Mouse (Mus musculus) gastrocnemius, adult 2 months (tissue): ENCODE measurements around the gene Bin2. TPM values are rescaled to one million over a fixed set of nuclear protein-coding genes. Genes with fewer than 3 reads are reported as not detected.

Experiments
- DNase-seq: peaks from one replicate; pipeline ENCODE4 v3.0.0; 2022
- H3K27ac ChIP-seq: fragments of 200-600 bp; 2 replicates; pipeline ENCODE4 v1.8.1; 2022; ENCODE audit warnings: mild to moderate bottlenecking
- H3K4me3 ChIP-seq: fragments of 200-600 bp; 2 replicates; pipeline ENCODE4 v1.8.1; 2022; ENCODE audit warnings: mild to moderate bottlenecking, moderate library complexity
- CTCF ChIP-seq: fragments of 200-600 bp; IDR thresholded peaks from 2 replicates; pipeline ENCODE4 v1.8.1; 2022; ENCODE audit warnings: antibody characterized with exemption, mild to moderate bottlenecking, moderate library complexity
- intact Hi-C: fragments of 180-260 bp; cut with DNase I; formaldehyde crosslinking; loops from one replicate; pipeline ENCODE4 v1.15.1; 2025
- total RNA-seq, 2 experiments: library from RNA; stranded (reverse); gene quantifications; 2 replicates each; pipeline ENCODE4 v1.2.3; 2021

Bin2 gene
- total RNA-seq, 2 experiments from 2014 or later, result 0.69 TPM; not detected in 1

- TF ChIP-seq CTCF, result no peak
- DNase-seq, result no peak
- H3K27ac ChIP-seq, result peak overlapping the region; percentile 52; the same call in 1 of the 2 replicates
- H3K4me3 ChIP-seq, result no peak overlapping the region
- intact Hi-C loops, result no loop called here
Observed at GRCm38 (mm10) chr15:100660805-100661204, 8.5 kb downstream of the Bin2 start.

- Histone ChIP-seq H3K27ac (peak overlapping the region; percentile 52; the same call in 1 of the 2 replicates), H3K4me3 (peak overlapping the region; percentile 34; the same call in 1 of the 2 replicates)
- no peak for TF ChIP-seq CTCF
- intact Hi-C loops, result no loop called here
- peak; percentile 90 for DNase-seq
Observed at GRCm38 (mm10) chr15:100660306-100660705, 9.0 kb downstream of the Bin2 start.

DNA sequence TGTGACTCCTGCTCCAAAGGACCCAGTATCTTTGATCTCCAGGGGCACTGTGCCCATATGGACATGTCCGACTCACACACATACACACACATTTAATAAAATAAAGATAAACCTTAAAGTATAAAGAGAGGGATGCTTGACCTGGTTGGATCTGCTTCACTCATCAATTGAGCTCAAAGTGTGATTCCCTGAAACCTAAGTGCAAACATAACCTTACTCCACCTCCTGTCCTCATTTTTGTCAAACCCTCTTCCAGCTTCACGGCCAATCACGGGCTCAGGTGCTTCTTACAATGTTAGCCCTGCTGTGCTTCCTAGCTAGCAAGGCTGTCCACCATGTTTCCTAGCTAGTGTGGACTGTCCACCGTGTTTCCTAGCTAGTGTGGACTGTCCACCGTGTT is 14.2 kb downstream of the Bin2 start:
- intact Hi-C loops, result no loop called here
- Histone ChIP-seq H3K4me3 (no peak overlapping the region), H3K27ac (no peak overlapping the region)
- no peak for DNase-seq
- no peak for TF ChIP-seq CTCF

GRCm38 (mm10) chr15:100654271-100654670 is 15.1 kb downstream of the Bin2 start:
- intact Hi-C loops, result no loop called here
- TF ChIP-seq CTCF, result no peak
- no peak for DNase-seq
- Histone ChIP-seq H3K27ac (no peak overlapping the region), H3K4me3 (no peak overlapping the region)

DNA sequence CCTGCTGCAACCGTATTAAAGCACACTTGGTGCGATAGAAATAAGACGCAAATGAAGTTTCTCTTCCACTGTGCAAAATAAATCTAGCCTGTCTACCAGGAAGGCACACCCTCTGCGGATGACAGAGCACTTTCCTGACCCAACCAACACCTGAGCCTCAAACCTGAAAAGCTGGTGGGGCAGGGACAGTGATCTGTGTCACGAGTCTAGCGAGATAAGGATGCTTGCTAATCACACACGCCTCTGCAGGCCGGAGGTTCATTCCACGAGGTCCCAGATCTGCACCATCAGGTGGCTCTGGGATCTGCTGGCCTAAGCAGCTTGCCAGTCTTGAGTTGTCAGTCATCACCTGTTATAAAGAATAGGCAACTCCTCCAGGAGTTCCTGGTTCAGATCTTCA is 17.7 kb downstream of the Bin2 start:
- Histone ChIP-seq H3K27ac (no peak overlapping the region), H3K4me3 (no peak overlapping the region)
- intact Hi-C loops, result no loop called here
- no peak for TF ChIP-seq CTCF
- no peak for DNase-seq

- Histone ChIP-seq H3K27ac (no peak overlapping the region), H3K4me3 (no peak overlapping the region)
- no peak for DNase-seq
- TF ChIP-seq CTCF, result no peak
- intact Hi-C loops, result no loop called here
Observed at GRCm38 (mm10) chr15:100650111-100650510, 19.2 kb downstream of the Bin2 start.

DNA sequence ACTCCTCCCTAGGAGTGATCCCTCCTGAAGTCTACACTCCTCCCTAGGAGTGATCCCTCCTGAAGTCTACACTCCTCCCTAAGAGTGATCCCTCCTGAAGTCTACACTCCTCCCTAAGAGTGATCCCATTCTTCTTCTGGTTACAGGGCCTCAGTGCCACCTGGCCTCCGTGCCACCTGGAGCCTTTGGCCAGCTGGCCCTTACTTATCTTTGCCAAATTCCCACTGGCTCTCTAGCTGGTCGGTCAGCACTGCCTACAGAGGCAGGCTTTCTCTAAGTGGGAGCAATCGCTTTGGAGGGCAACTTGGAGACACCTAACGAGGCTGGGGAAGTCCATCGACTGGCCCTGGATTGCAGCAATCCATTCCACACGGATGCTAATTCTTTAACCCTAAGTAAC is 23.2 kb downstream of the Bin2 start:
- intact Hi-C loops, result no loop called here
- H3K27ac ChIP-seq, result no peak overlapping the region
- no peak for DNase-seq
- no peak overlapping the region for H3K4me3 ChIP-seq
- no peak for TF ChIP-seq CTCF

- no peak overlapping the region for H3K27ac ChIP-seq
- no peak overlapping the region for H3K4me3 ChIP-seq
- DNase-seq, result peak; percentile 25
- no peak for TF ChIP-seq CTCF
- intact Hi-C loops, result no loop called here
Observed at GRCm38 (mm10) chr15:100642451-100642850, 26.9 kb downstream of the Bin2 start.

GRCm38 (mm10) chr15:100641226-100641810 is 28.0 kb downstream of the Bin2 start:
- peak overlapping the region; percentile 28; the same call in 1 of the 2 replicates for H3K4me3 ChIP-seq
- intact Hi-C loops, result no loop called here
- peak; percentile 29 for DNase-seq
- TF ChIP-seq CTCF, result no peak
- H3K27ac ChIP-seq, result no peak overlapping the region

GRCm38 (mm10) chr15:100639972-100640750 is 29.2 kb downstream of the Bin2 start:
- no peak for DNase-seq
- TF ChIP-seq CTCF, result no peak
- Histone ChIP-seq H3K4me3 (no peak overlapping the region), H3K27ac (no peak overlapping the region)
- intact Hi-C loops, result no loop called here

GRCm38 (mm10) chr15:100637661-100638060 is 31.7 kb downstream of the Bin2 start:
- peak; percentile 55 for TF ChIP-seq CTCF
- Histone ChIP-seq H3K27ac (no peak overlapping the region), H3K4me3 (peak overlapping the region; percentile 82; the same call in 1 of the 2 replicates)
- intact Hi-C loops, result loop anchor here (1.0 kb wide), 1 partner anchor 99 kb away; no protein-coding TSS in a partner anchor
- DNase-seq, result peak; percentile 47

DNA sequence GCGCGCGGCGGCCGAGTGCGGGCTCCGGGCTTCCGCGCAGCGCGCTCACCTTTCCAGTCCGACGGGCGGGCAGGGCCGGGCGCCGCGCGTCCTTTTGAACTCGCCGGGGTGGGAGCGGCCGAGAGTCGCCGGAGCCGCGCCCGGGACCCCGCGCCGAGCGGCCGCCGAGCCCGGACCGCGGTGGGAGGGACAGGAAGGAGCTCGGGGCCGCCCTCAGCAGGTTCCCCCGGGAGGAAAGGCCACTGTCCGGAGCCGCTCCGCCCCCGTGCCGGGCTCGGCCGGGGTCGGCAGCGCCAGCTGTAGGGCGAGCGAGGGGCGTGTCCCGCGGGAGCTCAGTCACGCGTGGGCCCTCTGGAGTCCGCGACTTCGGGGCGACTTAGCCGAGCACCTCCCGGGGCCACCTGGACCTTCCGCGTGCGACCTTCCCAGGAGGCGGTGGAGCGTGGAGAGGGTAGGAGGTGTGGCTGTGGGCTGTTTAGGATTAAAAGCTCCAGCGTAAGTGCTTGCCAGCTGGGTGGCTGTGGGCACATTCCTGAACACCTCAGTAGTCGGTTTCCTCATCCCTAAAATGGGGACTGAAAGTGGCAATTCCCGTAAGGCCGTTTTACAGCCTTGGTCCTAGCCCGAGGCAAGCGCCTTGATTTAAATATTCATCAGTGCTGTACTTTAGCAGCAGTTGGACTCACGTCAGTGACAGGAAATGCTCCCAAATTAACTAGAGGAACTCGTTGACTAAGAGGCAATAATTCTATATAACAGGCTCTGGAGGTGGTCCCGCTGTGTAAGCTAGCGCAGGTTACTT is 32.5 kb downstream of the Bin2 start, which contains the start of gene Smagp:
Gene Smagp (minus strand): TSS at position 241 of the 802 bp plus-strand sequence.
- DNase-seq, result peak; percentile 67
- peak within 1 kb of the TSS; percentile 82 for H3K4me3 ChIP-seq
- H3K27ac ChIP-seq, result peak within 1 kb of the TSS; percentile 78
- TF ChIP-seq CTCF, result no peak
- intact Hi-C loops, result loop anchor here (1.0 kb wide), 1 partner anchor 99 kb away; no protein-coding TSS in a partner anchor
